Mouse (Mus musculus) C2C12 (cell line): ENCODE data around the gene Ttn.

ENCODE experiments used
- CEBPB ChIP-seq: IDR thresholded peaks from one replicate; pipeline ENCODE4 v1.6.1; 2011; ENCODE audit warnings: low read depth, mild to moderate bottlenecking, control low read depth, moderate library complexity
- CTCF ChIP-seq: IDR thresholded peaks from one replicate; pipeline ENCODE4 v1.5.1; 2011; ENCODE audit not compliant: control insufficient read depth, insufficient read depth, insufficient read length
- FOSL1 ChIP-seq: IDR thresholded peaks from one replicate; pipeline ENCODE4 v1.8.0; 2011; ENCODE audit warnings: mild to moderate bottlenecking, low read length; ENCODE audit not compliant: poor library complexity, insufficient read depth, severe bottlenecking
- MAX ChIP-seq: IDR thresholded peaks from one replicate; pipeline ENCODE4 v1.6.1; 2011; ENCODE audit warnings: mild to moderate bottlenecking, control low read depth
- MYOG ChIP-seq: IDR thresholded peaks from one replicate; pipeline ENCODE4 v1.6.1; 2011; ENCODE audit not compliant: control insufficient read depth, insufficient read length; ENCODE audit errors: extremely low read depth

- TF ChIP-seq FOSL1 (no peak), CTCF (no peak), MAX (no peak), CEBPB (no peak), MYOG (no peak)
Observed at GRCm38 (mm10) chr2:76981717-76982116, 630 bp downstream of the Ttn start.
